21 mouse cellular contexts compared by ENCODE assay signal in the genomic region with DNA sequence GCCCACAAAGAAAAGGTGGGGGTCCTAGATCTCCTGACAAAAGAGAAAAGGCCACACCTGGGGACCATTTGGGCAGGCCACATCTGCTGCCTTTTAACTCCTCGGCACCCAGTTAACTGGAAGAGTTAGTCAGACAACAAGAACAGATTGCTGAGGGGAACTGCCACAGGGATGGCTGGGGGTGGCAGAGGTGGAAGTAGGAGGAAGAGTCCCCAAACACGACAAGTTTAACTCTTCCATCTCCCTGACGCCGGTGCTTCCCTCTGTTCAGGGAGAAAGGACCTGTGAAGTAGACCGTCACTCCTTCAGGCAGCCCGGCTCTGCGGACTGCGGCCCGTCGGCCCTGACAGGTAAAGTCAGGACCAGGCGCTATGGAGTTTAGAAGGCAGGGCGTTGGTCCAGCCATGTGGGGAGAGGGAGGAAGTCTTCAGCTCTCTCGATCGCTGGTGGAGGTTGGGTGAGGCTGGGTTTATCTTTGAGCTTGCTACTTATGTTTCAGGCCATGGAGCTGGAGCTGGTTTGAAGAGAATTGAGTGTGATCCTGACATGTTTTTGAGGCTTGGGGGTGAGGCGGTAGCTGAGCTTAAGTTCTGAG. TPM values are rescaled to one million over a fixed set of nuclear protein-coding genes. Genes with fewer than 3 reads are reported as not detected.
DNase-seq lines count a peak whose midpoint lies in the region; ATAC-seq lines count a peak whose summit lies in the region.
"Had no signal": no experiment of that assay in that cellular context is flagged by ENCODE, and none has a peak within 500 bp of the region (broad histone marks: within the 10 kb centered on the region; RNA-seq: fewer than 3 reads in every experiment).

No protein-coding gene starts in this region.

- peak; percentile 48 for DNase-seq in cerebellum, adult 9-10 months
- DNase-seq in cerebellum, adult 8-10 months = no peak
- DNase-seq in hindbrain, embryonic 10.5 days (ENCODE audit: low spot score) = no peak
- DNase-seq in neural tube, embryonic 10.5 days (ENCODE audit: extremely low spot score, low spot score) = no peak
- no peak for DNase-seq in embryo, embryonic 10.5 days (ENCODE audit: low spot score)
- DNase-seq in spleen, adult 12 weeks (ENCODE audit: low spot score) = no peak
- DNase-seq: adrenal gland, adult 2 months; cerebellum, postnatal 25 days; forebrain, postnatal 0 days; gastrocnemius, postnatal 36 days; heart, postnatal 10 days; layer of hippocampus, postnatal 36 days; lung, embryonic 14.5 days; right cerebral cortex, postnatal 14 days; thymus, postnatal 36 days had no signal

- 77% methylated on average over 15 of the region's 15 CpGs for WGBS in hindbrain, embryonic 10.5 days
- WGBS in hindbrain, embryonic 16.5 days = 79% methylated on average over 15 of the region's 15 CpGs
- WGBS in neural tube, embryonic 13.5 days = 80% methylated on average over 15 of the region's 15 CpGs

- H3K36me3 ChIP-seq in hindbrain, embryonic 10.5 days = no peaks in the 10 kb centered on the region
- H3K36me3 ChIP-seq in hindbrain, embryonic 16.5 days (ENCODE audit: control insufficient read depth, insufficient read depth, low read length) = no peaks in the 10 kb centered on the region
- H3K36me3 ChIP-seq in neural tube, embryonic 13.5 days = no peaks in the 10 kb centered on the region
- H3K36me3 ChIP-seq: hindbrain, embryonic 15.5 days; midbrain, embryonic 13.5 days had no signal

- H3K4me2 ChIP-seq in hindbrain, embryonic 16.5 days (ENCODE audit: low read length) = no peak overlapping the region
- no peak overlapping the region for H3K4me2 ChIP-seq in neural tube, embryonic 13.5 days
- H3K4me2 ChIP-seq: heart, embryonic 11.5 days had no signal

- H3K9ac ChIP-seq in hindbrain, embryonic 16.5 days (ENCODE audit: low read depth, low read length) = no peak overlapping the region
- H3K9ac ChIP-seq in neural tube, embryonic 13.5 days = no peak overlapping the region
- H3K9ac ChIP-seq: hindbrain, embryonic 15.5 days; lung, embryonic 14.5 days; midbrain, embryonic 13.5 days had no signal

- ATAC-seq in hindbrain, embryonic 16.5 days = no peak
- ATAC-seq in neural tube, embryonic 13.5 days (ENCODE audit: low read depth) = no peak
- ATAC-seq: forebrain, postnatal 0 days; midbrain, embryonic 13.5 days had no signal

- no peak overlapping the region for H3K4me3 ChIP-seq in hindbrain, embryonic 10.5 days
- no peak overlapping the region for H3K4me3 ChIP-seq in hindbrain, embryonic 16.5 days (ENCODE audit: low read length)
- H3K4me3 ChIP-seq in neural tube, embryonic 13.5 days = no peak overlapping the region
- H3K4me3 ChIP-seq: hindbrain, embryonic 15.5 days; midbrain, embryonic 13.5 days had no signal

- peak overlapping the region; percentile 41 for H3K27ac ChIP-seq in hindbrain, embryonic 10.5 days
- no peak overlapping the region for H3K27ac ChIP-seq in hindbrain, embryonic 16.5 days (ENCODE audit: low read depth, low read length)
- peak overlapping the region; percentile 96 for H3K27ac ChIP-seq in neural tube, embryonic 13.5 days (replicated peaks)

- no peaks in the 10 kb centered on the region for H3K9me3 ChIP-seq in hindbrain, embryonic 10.5 days
- H3K9me3 ChIP-seq in hindbrain, embryonic 16.5 days (ENCODE audit: control insufficient read depth, low read length) = no peaks in the 10 kb centered on the region
- no peaks in the 10 kb centered on the region for H3K9me3 ChIP-seq in neural tube, embryonic 13.5 days
- H3K9me3 ChIP-seq: hindbrain, embryonic 15.5 days; midbrain, embryonic 13.5 days had no signal

- peaks cover 75% of the 10 kb centered on the region for H3K27me3 ChIP-seq in hindbrain, embryonic 10.5 days (ENCODE audit: insufficient read depth, poor library complexity, severe bottlenecking)
- no peaks in the 10 kb centered on the region for H3K27me3 ChIP-seq in hindbrain, embryonic 16.5 days (replicated peaks; ENCODE audit: control insufficient read depth, insufficient read depth, low read length)
- H3K27me3 ChIP-seq in neural tube, embryonic 13.5 days = peaks cover 13% of the 10 kb centered on the region
- H3K27me3 ChIP-seq: hindbrain, embryonic 15.5 days had no signal

- H3K4me1 ChIP-seq in hindbrain, embryonic 10.5 days (replicated peaks) = peaks cover 73% of the 10 kb centered on the region
- H3K4me1 ChIP-seq in hindbrain, embryonic 16.5 days (ENCODE audit: control insufficient read depth, insufficient read depth, low read depth, low read length) = peaks cover 54% of the 10 kb centered on the region
- peaks cover 83% of the 10 kb centered on the region for H3K4me1 ChIP-seq in neural tube, embryonic 13.5 days (replicated peaks)

RNA-seq across cellular contexts. Expression of gene Cygb, which starts 5.0 kb away (rescaled TPM):
- 3.5 and 3.8 TPM in 2 replicates for polyA plus RNA-seq in hindbrain, embryonic 10.5 days (2016; fragmentation: Nextera tagmentation; extraction: Ambion mirVana)
- 34.4 and 37.4 TPM in 2 replicates for polyA plus RNA-seq in hindbrain, embryonic 16.5 days (2015; fragmentation: Nextera tagmentation; extraction: Ambion mirVana)
- polyA plus RNA-seq in neural tube, embryonic 13.5 days (2015; fragmentation: Nextera tagmentation; extraction: Ambion mirVana) = 16.1 and 17.2 TPM in 2 replicates

RNA-seq across cellular contexts. Expression of gene Prcd, which starts 5.8 kb away (rescaled TPM):
- 0.47 and 1.2 TPM in 2 replicates for polyA plus RNA-seq in hindbrain, embryonic 10.5 days (2016; fragmentation: Nextera tagmentation; extraction: Ambion mirVana)
- polyA plus RNA-seq in hindbrain, embryonic 16.5 days (2015; fragmentation: Nextera tagmentation; extraction: Ambion mirVana) = 3.1 and 4.2 TPM in 2 replicates
- 1.9 and 2.3 TPM in 2 replicates for polyA plus RNA-seq in neural tube, embryonic 13.5 days (2015; fragmentation: Nextera tagmentation; extraction: Ambion mirVana)
- polyA plus RNA-seq: liver, adult 2 months had no signal

RNA-seq across cellular contexts. Expression of gene Rhbdf2, which starts 32.3 kb away (rescaled TPM):
- polyA plus RNA-seq in hindbrain, embryonic 10.5 days (2016; fragmentation: Nextera tagmentation; extraction: Ambion mirVana) = 3.8 and 6.6 TPM in 2 replicates
- polyA plus RNA-seq in hindbrain, embryonic 16.5 days (2015; fragmentation: Nextera tagmentation; extraction: Ambion mirVana) = 1.7 and 2.1 TPM in 2 replicates
- 3.7 TPM in 2 replicates for polyA plus RNA-seq in neural tube, embryonic 13.5 days (2015; fragmentation: Nextera tagmentation; extraction: Ambion mirVana)
